Mouse (Mus musculus): ENCODE results near the gene Ywhah. TPM values are rescaled to one million over a fixed set of nuclear protein-coding genes. Genes with fewer than 3 reads are reported as not detected.

Ywhah gene
- polyA plus RNA-seq, 1 experiment = 106 TPM

- Histone ChIP-seq H3K27me3 (ENCODE audit: control insufficient read depth, insufficient read depth, insufficient read length) (peaks cover 24% of the 10 kb centered on the region), H3K4me3 (no peak overlapping the region), H3K4me2 (ENCODE audit: low read depth) (no peak overlapping the region), H3ac (ENCODE audit: control insufficient read depth, insufficient read length) (no peak overlapping the region), H3K36me3 (ENCODE audit: control insufficient read depth, insufficient read depth) (no peaks in the 10 kb centered on the region), H3K79me2 (ENCODE audit: control insufficient read depth, insufficient read depth) (no peaks in the 10 kb centered on the region)
- TF ChIP-seq POLR2A (IDR thresholded peaks at IDR 0.05; ENCODE audit: insufficient read length, low read depth) = no peak
- no peak for TF ChIP-seq REST (IDR thresholded peaks at IDR 0.05; ENCODE audit: insufficient read depth, insufficient read length)
- no peak for TF ChIP-seq TCF12 (IDR thresholded peaks at IDR 0.05; ENCODE audit: insufficient read depth, poor library complexity, severe bottlenecking)
- no peak for TF ChIP-seq TCF3 (IDR thresholded peaks at IDR 0.05; ENCODE audit: insufficient read length, low read depth)
- TF ChIP-seq POLR2AphosphoS2 (IDR thresholded peaks at IDR 0.05; ENCODE audit: insufficient read length, low read depth) = no peak
Observed at GRCm38 (mm10) chr5:33009818-33010812, 8.5 kb upstream of the Ywhah start.

GRCm38 (mm10) chr5:33011132-33012106, 7.2 kb upstream of the Ywhah start:
- H3K4me3 ChIP-seq = no peak overlapping the region
- H3ac ChIP-seq (ENCODE audit: control insufficient read depth, insufficient read length) = no peak overlapping the region
- H3K36me3 ChIP-seq (ENCODE audit: control insufficient read depth, insufficient read depth) = no peaks in the 10 kb centered on the region
- peaks cover 24% of the 10 kb centered on the region for H3K27me3 ChIP-seq (ENCODE audit: control insufficient read depth, insufficient read depth, insufficient read length)
- TF ChIP-seq TCF3 (IDR thresholded peaks at IDR 0.05; ENCODE audit: insufficient read length, low read depth) = no peak
- no peak for TF ChIP-seq POLR2AphosphoS2 (IDR thresholded peaks at IDR 0.05; ENCODE audit: insufficient read length, low read depth)
- TF ChIP-seq MAX (IDR thresholded peaks at IDR 0.05; ENCODE audit: low read depth) = no peak
- no peak for TF ChIP-seq SRF (IDR thresholded peaks at IDR 0.05; ENCODE audit: control insufficient read depth, insufficient read length, low read depth)
- no peak for TF ChIP-seq E2F4 (IDR thresholded peaks at IDR 0.05; ENCODE audit: insufficient read depth)
- TF ChIP-seq CEBPB (IDR thresholded peaks at IDR 0.05; ENCODE audit: insufficient read depth, poor library complexity, severe bottlenecking) = no peak
- no peak for TF ChIP-seq REST (IDR thresholded peaks at IDR 0.05; ENCODE audit: insufficient read depth, insufficient read length)
- TF ChIP-seq MYOG (IDR thresholded peaks at IDR 0.05; ENCODE audit: control insufficient read depth in 1 of 3, insufficient read depth in 1 of 3, insufficient read length in 2 of 3, low read depth in 2 of 3) = no peak
- TF ChIP-seq USF1 (IDR thresholded peaks at IDR 0.05; ENCODE audit: low read depth) = no peak
- TF ChIP-seq POLR2A (IDR thresholded peaks at IDR 0.05; ENCODE audit: insufficient read length, low read depth) = no peak
- no peak for TF ChIP-seq MYOD1 (IDR thresholded peaks at IDR 0.05; ENCODE audit: control insufficient read depth in 1 of 3, insufficient read length in 2 of 3, low read depth in 2 of 3)
- no peak for TF ChIP-seq TCF12 (IDR thresholded peaks at IDR 0.05; ENCODE audit: insufficient read depth, poor library complexity, severe bottlenecking)
- H3K4me2 ChIP-seq (ENCODE audit: low read depth) = no peak overlapping the region
- H3K79me2 ChIP-seq (ENCODE audit: control insufficient read depth, insufficient read depth) = no peaks in the 10 kb centered on the region

GRCm38 (mm10) chr5:33014096-33014495, 4.5 kb upstream of the Ywhah start:
- Histone ChIP-seq H3K4me3 (no peak overlapping the region), H3K4me2 (ENCODE audit: low read depth) (no peak overlapping the region), H3ac (ENCODE audit: control insufficient read depth, insufficient read length) (no peak overlapping the region), H3K79me2 (ENCODE audit: control insufficient read depth, insufficient read depth) (no peaks in the 10 kb centered on the region), H3K36me3 (ENCODE audit: control insufficient read depth, insufficient read depth) (no peaks in the 10 kb centered on the region), H3K27me3 (ENCODE audit: control insufficient read depth, insufficient read depth, insufficient read length) (peaks cover 19% of the 10 kb centered on the region)
- no peak for TF ChIP-seq USF1 (IDR thresholded peaks at IDR 0.05; ENCODE audit: low read depth)
- TF ChIP-seq TCF3 (IDR thresholded peaks at IDR 0.05; ENCODE audit: insufficient read length, low read depth) = no peak
- TF ChIP-seq E2F4 (IDR thresholded peaks at IDR 0.05; ENCODE audit: insufficient read depth) = no peak
- TF ChIP-seq MAX (IDR thresholded peaks at IDR 0.05; ENCODE audit: low read depth) = no peak
- TF ChIP-seq POLR2AphosphoS2 (IDR thresholded peaks at IDR 0.05; ENCODE audit: insufficient read length, low read depth) = no peak
- TF ChIP-seq MYOG (IDR thresholded peaks at IDR 0.05; ENCODE audit: control insufficient read depth in 1 of 3, insufficient read depth in 1 of 3, insufficient read length in 2 of 3, low read depth in 2 of 3) = no peak

- H3K27me3 ChIP-seq (ENCODE audit: control insufficient read depth, insufficient read depth, insufficient read length) = peaks cover 19% of the 10 kb centered on the region
- H3K79me2 ChIP-seq (ENCODE audit: control insufficient read depth, insufficient read depth) = peaks cover 14% of the 10 kb centered on the region
- no peak overlapping the region for H3K4me3 ChIP-seq
- no peak overlapping the region for H3K4me2 ChIP-seq (ENCODE audit: low read depth)
- TF ChIP-seq MYOG (IDR thresholded peaks at IDR 0.05; ENCODE audit: control insufficient read depth in 1 of 3, insufficient read depth in 1 of 3, insufficient read length in 2 of 3, low read depth in 2 of 3) = no peak
- no peak for TF ChIP-seq CEBPB (IDR thresholded peaks at IDR 0.05; ENCODE audit: insufficient read depth, poor library complexity, severe bottlenecking)
- no peak for TF ChIP-seq TCF12 (IDR thresholded peaks at IDR 0.05; ENCODE audit: insufficient read depth, poor library complexity, severe bottlenecking)
- TF ChIP-seq MYOD1 (IDR thresholded peaks at IDR 0.05; ENCODE audit: control insufficient read depth in 1 of 3, insufficient read length in 2 of 3, low read depth in 2 of 3) = no peak
- no peak for TF ChIP-seq POLR2A (IDR thresholded peaks at IDR 0.05; ENCODE audit: insufficient read length, low read depth)
- TF ChIP-seq REST (IDR thresholded peaks at IDR 0.05; ENCODE audit: insufficient read depth, insufficient read length) = no peak
- TF ChIP-seq POLR2AphosphoS2 (IDR thresholded peaks at IDR 0.05; ENCODE audit: insufficient read length, low read depth) = no peak
- TF ChIP-seq USF1 (IDR thresholded peaks at IDR 0.05; ENCODE audit: low read depth) = no peak
- no peak for TF ChIP-seq MAX (IDR thresholded peaks at IDR 0.05; ENCODE audit: low read depth)
- no peak for TF ChIP-seq E2F4 (IDR thresholded peaks at IDR 0.05; ENCODE audit: insufficient read depth)
- no peak for TF ChIP-seq TCF3 (IDR thresholded peaks at IDR 0.05; ENCODE audit: insufficient read length, low read depth)
- no peaks in the 10 kb centered on the region for H3K36me3 ChIP-seq (ENCODE audit: control insufficient read depth, insufficient read depth)
- no peak overlapping the region for H3ac ChIP-seq (ENCODE audit: control insufficient read depth, insufficient read length)
Observed at GRCm38 (mm10) chr5:33015579-33015978, 3.0 kb upstream of the Ywhah start.
